ENCODE assay signal across 19 mouse cellular contexts in genomic region chr6:56720877-56721276, GRCm38 (mm10). TPM values are rescaled to one million over a fixed set of nuclear protein-coding genes. Genes with fewer than 3 reads are reported as not detected.
DNase-seq lines count a peak whose midpoint lies in the region; ATAC-seq and TF ChIP-seq lines count a peak whose summit lies in the region.
"Had no signal": no experiment of that assay in that cellular context is flagged by ENCODE, and none has a peak within 500 bp of the region (broad histone marks: within the 10 kb centered on the region; RNA-seq: fewer than 3 reads in every experiment).

No protein-coding gene starts in this region.

- H3K4me2 ChIP-seq in heart, embryonic 15.5 days, result no peak overlapping the region
- no peak overlapping the region for H3K4me2 ChIP-seq in hindbrain, embryonic 16.5 days (ENCODE audit: low read length)
- H3K4me2 ChIP-seq in hindbrain, postnatal 0 days (ENCODE audit: low read depth, low read length), result no peak overlapping the region
- H3K4me2 ChIP-seq in midbrain, postnatal 0 days (ENCODE audit: low read depth, low read length, poor library complexity, severe bottlenecking), result no peak overlapping the region

- 35% methylated on average over 3 of the region's 3 CpGs for WGBS in heart, embryonic 15.5 days
- WGBS in hindbrain, embryonic 16.5 days, result 57% methylated on average over 3 of the region's 3 CpGs
- 53% methylated on average over 3 of the region's 3 CpGs for WGBS in hindbrain, postnatal 0 days
- 47% methylated on average over 3 of the region's 3 CpGs for WGBS in midbrain, postnatal 0 days
- 80% methylated on average over 3 of the region's 3 CpGs for WGBS in midbrain, embryonic 10.5 days

- ATAC-seq in heart, embryonic 15.5 days (replicated peaks; ENCODE audit: insufficient number of reproducible peaks, insufficient read depth, low FRiP score, low read depth), result no peak
- ATAC-seq in hindbrain, embryonic 16.5 days, result peak; percentile 43; the same call in 1 of the 2 replicates
- no peak for ATAC-seq in hindbrain, postnatal 0 days
- ATAC-seq in midbrain, postnatal 0 days (ENCODE audit: low FRiP score), result no peak
- no peak for ATAC-seq in activated CD4-positive, CD25-positive, alpha-beta regulatory T cell, adult 4 months
- ATAC-seq: forebrain, postnatal 0 days had no signal

- DNase-seq in heart, postnatal 14 days, result no peak
- no peak for DNase-seq in hindbrain, postnatal 0 days (ENCODE audit: low spot score)
- DNase-seq in midbrain, postnatal 0 days (ENCODE audit: low spot score), result peak; percentile 42
- no peak for DNase-seq in midbrain, embryonic 10.5 days (ENCODE audit: low spot score)
- DNase-seq: adrenal gland, adult 8-10 months; cerebellum, adult 8-10 months; forebrain, postnatal 0 days; gastrocnemius, postnatal 36 days; heart, postnatal 36 days; kidney, adult 8-10 months; kidney, postnatal 36 days; layer of hippocampus, postnatal 36 days; lung, postnatal 4 days; right cerebral cortex, postnatal 25 days; spleen, adult 18-20 months had no signal

- H3K27ac ChIP-seq in heart, embryonic 15.5 days, result peak overlapping the region; percentile 42; the same call in 1 of the 2 replicates
- H3K27ac ChIP-seq in hindbrain, embryonic 16.5 days (ENCODE audit: low read depth, low read length), result no peak overlapping the region
- H3K27ac ChIP-seq in hindbrain, postnatal 0 days, result no peak overlapping the region
- H3K27ac ChIP-seq in midbrain, postnatal 0 days (ENCODE audit: low read depth, low read length), result no peak overlapping the region
- no peak overlapping the region for H3K27ac ChIP-seq in midbrain, embryonic 10.5 days (replicated peaks)

- H3K36me3 ChIP-seq in heart, embryonic 15.5 days, result peaks cover 11% of the 10 kb centered on the region; the same call in 1 of the 2 replicates
- peaks cover 7% of the 10 kb centered on the region for H3K36me3 ChIP-seq in hindbrain, embryonic 16.5 days (ENCODE audit: control insufficient read depth, insufficient read depth, low read length)
- H3K36me3 ChIP-seq in hindbrain, postnatal 0 days (ENCODE audit: insufficient read depth, low read length), result peaks cover 3% of the 10 kb centered on the region; the same call in 1 of the 2 replicates
- H3K36me3 ChIP-seq in midbrain, postnatal 0 days (ENCODE audit: insufficient read depth, low read length), result peaks cover 12% of the 10 kb centered on the region; the same call in 1 of the 2 replicates
- H3K36me3 ChIP-seq in midbrain, embryonic 10.5 days, result peaks cover 26% of the 10 kb centered on the region

- H3K4me1 ChIP-seq in heart, embryonic 15.5 days (replicated peaks), result peaks cover 15% of the 10 kb centered on the region
- peaks cover 12% of the 10 kb centered on the region for H3K4me1 ChIP-seq in hindbrain, embryonic 16.5 days (ENCODE audit: control insufficient read depth, insufficient read depth, low read depth, low read length)
- H3K4me1 ChIP-seq in hindbrain, postnatal 0 days (ENCODE audit: insufficient read depth, low read length), result no peaks in the 10 kb centered on the region
- H3K4me1 ChIP-seq in midbrain, postnatal 0 days (ENCODE audit: insufficient read depth, low read length), result peaks cover 2% of the 10 kb centered on the region; the same call in 1 of the 2 replicates
- peaks cover 8% of the 10 kb centered on the region for H3K4me1 ChIP-seq in midbrain, embryonic 10.5 days

- no peaks in the 10 kb centered on the region for H3K27me3 ChIP-seq in heart, embryonic 15.5 days
- H3K27me3 ChIP-seq in hindbrain, embryonic 16.5 days (replicated peaks; ENCODE audit: control insufficient read depth, insufficient read depth, low read length), result no peaks in the 10 kb centered on the region
- no peaks in the 10 kb centered on the region for H3K27me3 ChIP-seq in hindbrain, postnatal 0 days (ENCODE audit: insufficient read depth, low read length)
- H3K27me3 ChIP-seq in midbrain, postnatal 0 days (ENCODE audit: insufficient read depth, low read length), result no peaks in the 10 kb centered on the region
- no peaks in the 10 kb centered on the region for H3K27me3 ChIP-seq in midbrain, embryonic 10.5 days (ENCODE audit: low read depth, poor library complexity, severe bottlenecking)

- no peak overlapping the region for H3K9ac ChIP-seq in heart, embryonic 15.5 days
- no peak overlapping the region for H3K9ac ChIP-seq in hindbrain, embryonic 16.5 days (ENCODE audit: low read depth, low read length)
- no peak overlapping the region for H3K9ac ChIP-seq in hindbrain, postnatal 0 days (replicated peaks; ENCODE audit: low read length)
- no peak overlapping the region for H3K9ac ChIP-seq in midbrain, postnatal 0 days (replicated peaks; ENCODE audit: low read length, poor library complexity, severe bottlenecking)
- H3K9ac ChIP-seq: forebrain, postnatal 0 days had no signal

- TF ChIP-seq CTCF in hindbrain, postnatal 0 days (IDR thresholded peaks at IDR 0.05; ENCODE audit: low read depth), result no peak
- TF ChIP-seq CTCF in midbrain, postnatal 0 days (IDR thresholded peaks at IDR 0.05), result no peak

- no peaks in the 10 kb centered on the region for H3K9me3 ChIP-seq in heart, embryonic 15.5 days (replicated peaks)
- no peaks in the 10 kb centered on the region for H3K9me3 ChIP-seq in hindbrain, embryonic 16.5 days (ENCODE audit: control insufficient read depth, low read length)
- H3K9me3 ChIP-seq in hindbrain, postnatal 0 days (ENCODE audit: low read length), result no peaks in the 10 kb centered on the region
- H3K9me3 ChIP-seq in midbrain, postnatal 0 days (ENCODE audit: low read length), result no peaks in the 10 kb centered on the region
- H3K9me3 ChIP-seq in midbrain, embryonic 10.5 days (replicated peaks), result no peaks in the 10 kb centered on the region

- H3K4me3 ChIP-seq in heart, embryonic 15.5 days, result no peak overlapping the region
- no peak overlapping the region for H3K4me3 ChIP-seq in hindbrain, embryonic 16.5 days (ENCODE audit: low read length)
- no peak overlapping the region for H3K4me3 ChIP-seq in hindbrain, postnatal 0 days (ENCODE audit: low read length)
- H3K4me3 ChIP-seq in midbrain, postnatal 0 days (ENCODE audit: low read depth, low read length), result no peak overlapping the region
- no peak overlapping the region for H3K4me3 ChIP-seq in midbrain, embryonic 10.5 days
- H3K4me3 ChIP-seq: myocyte had no signal

- intact Hi-C loops in heart, postnatal 14 days (cut with DNase I), result no loop called here

RNA-seq across cellular contexts. Expression of gene Avl9, which starts 6.2 kb away (rescaled TPM):
- polyA plus RNA-seq in heart, embryonic 15.5 days (2015; fragmentation: Nextera tagmentation; extraction: Ambion mirVana), result 5.8 and 7.0 TPM in 2 replicates
- 1 to 10 TPM; 7.5 to 8.7 TPM for total RNA-seq in heart, postnatal 14 days (2021)
- polyA plus RNA-seq in hindbrain, embryonic 16.5 days (2015; fragmentation: Nextera tagmentation; extraction: Ambion mirVana), result 19.3 and 24.1 TPM in 2 replicates
- total RNA-seq in hindbrain, postnatal 0 days (2014; rRNA removed), result 47.6 and 52.6 TPM in 2 replicates
- polyA plus RNA-seq in hindbrain, postnatal 0 days (2015; fragmentation: Nextera tagmentation; extraction: Ambion mirVana), result 22.0 and 23.3 TPM in 2 replicates
- 46.9 and 59.3 TPM in 2 replicates for total RNA-seq in midbrain, postnatal 0 days (2014; rRNA removed)
- polyA plus RNA-seq in midbrain, postnatal 0 days (2015; fragmentation: Nextera tagmentation; extraction: Ambion mirVana), result 15.6 and 19.7 TPM in 2 replicates
- 13.7 and 20.1 TPM in 2 replicates for polyA plus RNA-seq in midbrain, embryonic 10.5 days (2016; fragmentation: Nextera tagmentation; extraction: Ambion mirVana)
- 10 to 100 TPM; 10.8 to 15.2 TPM for polyA plus RNA-seq in activated CD4-positive, CD25-positive, alpha-beta regulatory T cell, adult 4 months (2017; shearing (Covaris generic))

RNA-seq across cellular contexts. Expression of gene Lsm5, which starts 16.4 kb away (rescaled TPM):
- polyA plus RNA-seq in heart, embryonic 15.5 days (2015; fragmentation: Nextera tagmentation; extraction: Ambion mirVana), result 53.4 and 75.7 TPM in 2 replicates
- total RNA-seq in heart, postnatal 14 days (2021), result 10 to 100 TPM; 14.4 to 15.8 TPM
- 62.0 and 69.5 TPM in 2 replicates for polyA plus RNA-seq in hindbrain, embryonic 16.5 days (2015; fragmentation: Nextera tagmentation; extraction: Ambion mirVana)
- total RNA-seq in hindbrain, postnatal 0 days (2014; rRNA removed), result 25.0 and 36.3 TPM in 2 replicates
- 90.4 and 109 TPM in 2 replicates for polyA plus RNA-seq in hindbrain, postnatal 0 days (2015; fragmentation: Nextera tagmentation; extraction: Ambion mirVana)
- 36.8 and 44.7 TPM in 2 replicates for total RNA-seq in midbrain, postnatal 0 days (2014; rRNA removed)
- 84.3 and 90.5 TPM in 2 replicates for polyA plus RNA-seq in midbrain, postnatal 0 days (2015; fragmentation: Nextera tagmentation; extraction: Ambion mirVana)
- 185 and 223 TPM in 2 replicates for polyA plus RNA-seq in midbrain, embryonic 10.5 days (2016; fragmentation: Nextera tagmentation; extraction: Ambion mirVana)
- polyA plus RNA-seq in activated CD4-positive, CD25-positive, alpha-beta regulatory T cell, adult 4 months (2017; shearing (Covaris generic)), result 100 to 1,000 TPM; 130 to 157 TPM
